Mouse (Mus musculus) midbrain, embryonic 11.5 days (tissue): ENCODE data around the gene Olfr49. TPM values are rescaled to one million over a fixed set of nuclear protein-coding genes. Genes with fewer than 3 reads are reported as not detected.

Experiments
- ATAC-seq: fragments of 200-750 bp; cut with Nextera tagmentation; 2 replicates; pipeline ENCODE4 v1.8.0; 2017; ENCODE audit warnings: moderate TSS enrichment, moderate library complexity; ENCODE audit not compliant: low FRiP score
- DNase-seq: peaks from one replicate; pipeline ENCODE4 v3.0.0; 2015; ENCODE audit warnings: low spot score; ENCODE audit errors: missing footprints
- H3K27ac ChIP-seq: fragments of 300-500 bp; sonication (generic); 2 replicates; pipeline ENCODE4 v1.5.1; 2014; ENCODE audit warnings: low read depth, low read length
- H3K27me3 ChIP-seq: fragments of 300-500 bp; sonication (generic); 2 replicates; pipeline ENCODE4 v1.6.1; 2014; ENCODE audit warnings: mild to moderate bottlenecking, low read length, moderate library complexity, mixed read lengths; ENCODE audit not compliant: control insufficient read depth, insufficient read depth
- H3K36me3 ChIP-seq: fragments of 300-500 bp; sonication (generic); 2 replicates; pipeline ENCODE4 v1.6.1; 2014; ENCODE audit warnings: mild to moderate bottlenecking, low read length, moderate library complexity, mixed read lengths; ENCODE audit not compliant: control insufficient read depth, insufficient read depth
- H3K4me1 ChIP-seq: fragments of 300-500 bp; sonication (generic); 2 replicates; pipeline ENCODE4 v1.6.1; 2014; ENCODE audit warnings: low read length; ENCODE audit not compliant: control insufficient read depth, insufficient read depth
- H3K4me2 ChIP-seq: fragments of 300-500 bp; sonication (generic); 2 replicates; pipeline ENCODE4 v1.6.1; 2014; ENCODE audit warnings: mild to moderate bottlenecking, moderate library complexity
- H3K4me3 ChIP-seq: fragments of 300-500 bp; sonication (generic); 2 replicates; pipeline ENCODE4 v1.5.1; 2014; ENCODE audit warnings: low read depth, low read length
- H3K9ac ChIP-seq: fragments of 300-500 bp; sonication (generic); 2 replicates; pipeline ENCODE4 v1.6.1; 2014; ENCODE audit warnings: low read length
- H3K9me3 ChIP-seq: fragments of 300-500 bp; sonication (generic); 2 replicates; pipeline ENCODE4 v1.6.1; 2016; ENCODE audit warnings: low read length; ENCODE audit not compliant: control insufficient read depth
- WGBS: fragments of 180-500 bp; shearing (Covaris S2); extraction: QIAGEN DNeasy Blood & Tissue Kit; methylation state at CpG from one replicate; pipeline ENCODE4 v1.1.7; 2014; 5-methylcytosine and 5-hydroxymethylcytosine counted together
- polyA plus RNA-seq: library from polyadenylated mRNA; unstranded; fragments of >200 nt; fragmentation: Nextera tagmentation; extraction: Ambion mirVana; gene quantifications from 2 replicates; pipeline ENCODE4 v1.2.1, GENCODE M21; 2014

The Olfr49 gene
- polyA plus RNA-seq, 1 experiment from 2014 or later = not detected

- no peaks in the 10 kb centered on the region for H3K4me1 ChIP-seq
Measured at GRCm38 (mm10) chr14:54311763-54312162, 27.0 kb upstream of the Olfr49 start.

GRCm38 (mm10) chr14:54300676-54301075, 15.9 kb upstream of the Olfr49 start:
- ATAC-seq (no peak), DNase-seq (no peak)
- H3K9me3 ChIP-seq = no peaks in the 10 kb centered on the region
- 91% methylated on average over 3 of the region's 3 CpGs for WGBS
- H3K9ac ChIP-seq = no peak overlapping the region
- H3K4me2 ChIP-seq = no peak overlapping the region
- H3K27ac ChIP-seq = no peak overlapping the region
- H3K27me3 ChIP-seq = no peaks in the 10 kb centered on the region
- no peaks in the 10 kb centered on the region for H3K36me3 ChIP-seq
- no peaks in the 10 kb centered on the region for H3K4me1 ChIP-seq
- no peak overlapping the region for H3K4me3 ChIP-seq

More at GRCm38 (mm10) chr14:54311763-54312162, 27.0 kb upstream of the Olfr49 start:
- DNase-seq (no peak), ATAC-seq (no peak)
- Histone ChIP-seq H3K27me3 (no peaks in the 10 kb centered on the region), H3K27ac (no peak overlapping the region), H3K9me3 (no peaks in the 10 kb centered on the region), H3K4me3 (no peak overlapping the region), H3K36me3 (no peaks in the 10 kb centered on the region), H3K9ac (no peak overlapping the region), H3K4me2 (no peak overlapping the region)
- WGBS = 40% methylated on average over 3 of the region's 3 CpGs

- Histone ChIP-seq H3K4me3 (no peak overlapping the region), H3K4me2 (no peak overlapping the region), H3K4me1 (no peaks in the 10 kb centered on the region), H3K9me3 (no peaks in the 10 kb centered on the region), H3K9ac (no peak overlapping the region), H3K27me3 (no peaks in the 10 kb centered on the region), H3K27ac (no peak overlapping the region), H3K36me3 (no peaks in the 10 kb centered on the region)
- no peak for ATAC-seq
- 83% methylated on average over 5 of the region's 5 CpGs for WGBS
- DNase-seq = no peak
Measured at GRCm38 (mm10) chr14:54300136-54300535, 15.4 kb upstream of the Olfr49 start.

DNA sequence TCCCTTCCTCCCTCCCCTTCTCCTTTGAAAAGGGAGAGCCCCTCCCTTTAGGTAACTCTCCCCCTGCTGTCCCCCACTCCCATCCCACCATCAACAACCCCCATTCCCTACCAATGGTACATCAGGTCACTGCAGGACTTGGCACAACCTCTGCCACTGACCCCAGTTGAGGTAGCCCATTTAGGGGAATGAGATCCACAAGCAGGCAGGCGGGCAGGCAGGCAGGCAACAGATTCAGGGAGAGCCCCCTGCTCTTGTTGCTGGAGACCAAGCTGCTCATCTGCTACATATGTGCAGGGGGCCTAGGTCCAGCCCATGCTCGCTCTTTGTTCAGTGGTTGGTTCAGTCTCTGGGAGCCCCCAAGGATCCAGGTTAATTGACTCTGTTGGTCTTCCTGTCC, 8.3 kb downstream of the Olfr49 start:
- Histone ChIP-seq H3K4me1 (no peaks in the 10 kb centered on the region), H3K36me3 (no peaks in the 10 kb centered on the region), H3K4me3 (no peak overlapping the region), H3K9ac (no peak overlapping the region), H3K4me2 (no peak overlapping the region), H3K27me3 (no peaks in the 10 kb centered on the region), H3K9me3 (no peaks in the 10 kb centered on the region), H3K27ac (no peak overlapping the region)
- WGBS = 83% methylated on average over 2 of the region's 2 CpGs
- ATAC-seq (no peak), DNase-seq (no peak)

GRCm38 (mm10) chr14:54272696-54273095, 12.0 kb downstream of the Olfr49 start:
- WGBS = 94% methylated on average over 3 of the region's 3 CpGs
- no peak overlapping the region for H3K27ac ChIP-seq
- no peak overlapping the region for H3K4me2 ChIP-seq
- DNase-seq = no peak
- no peaks in the 10 kb centered on the region for H3K4me1 ChIP-seq
- H3K4me3 ChIP-seq = no peak overlapping the region
- H3K9ac ChIP-seq = no peak overlapping the region
- H3K36me3 ChIP-seq = no peaks in the 10 kb centered on the region
- H3K9me3 ChIP-seq = no peaks in the 10 kb centered on the region
- ATAC-seq = no peak
- no peaks in the 10 kb centered on the region for H3K27me3 ChIP-seq

- no peak overlapping the region for H3K4me2 ChIP-seq
- 69% methylated on average over 3 of the region's 3 CpGs for WGBS
- no peak for ATAC-seq
- H3K9ac ChIP-seq = no peak overlapping the region
- H3K4me3 ChIP-seq = no peak overlapping the region
- H3K36me3 ChIP-seq = no peaks in the 10 kb centered on the region
- no peak overlapping the region for H3K27ac ChIP-seq
- no peaks in the 10 kb centered on the region for H3K4me1 ChIP-seq
- no peaks in the 10 kb centered on the region for H3K27me3 ChIP-seq
- DNase-seq = no peak
- H3K9me3 ChIP-seq = no peaks in the 10 kb centered on the region
Measured at GRCm38 (mm10) chr14:54271976-54272606, 12.6 kb downstream of the Olfr49 start.

GRCm38 (mm10) chr14:54270413-54270812, 14.3 kb downstream of the Olfr49 start:
- no peak for DNase-seq
- WGBS = 94% methylated on average over 3 of the region's 3 CpGs
- H3K36me3 ChIP-seq = no peaks in the 10 kb centered on the region
- H3K9ac ChIP-seq = no peak overlapping the region
- H3K9me3 ChIP-seq = no peaks in the 10 kb centered on the region
- no peak overlapping the region for H3K4me3 ChIP-seq
- no peaks in the 10 kb centered on the region for H3K27me3 ChIP-seq
- no peak for ATAC-seq
- no peak overlapping the region for H3K27ac ChIP-seq
- H3K4me1 ChIP-seq = no peaks in the 10 kb centered on the region
- no peak overlapping the region for H3K4me2 ChIP-seq

DNA sequence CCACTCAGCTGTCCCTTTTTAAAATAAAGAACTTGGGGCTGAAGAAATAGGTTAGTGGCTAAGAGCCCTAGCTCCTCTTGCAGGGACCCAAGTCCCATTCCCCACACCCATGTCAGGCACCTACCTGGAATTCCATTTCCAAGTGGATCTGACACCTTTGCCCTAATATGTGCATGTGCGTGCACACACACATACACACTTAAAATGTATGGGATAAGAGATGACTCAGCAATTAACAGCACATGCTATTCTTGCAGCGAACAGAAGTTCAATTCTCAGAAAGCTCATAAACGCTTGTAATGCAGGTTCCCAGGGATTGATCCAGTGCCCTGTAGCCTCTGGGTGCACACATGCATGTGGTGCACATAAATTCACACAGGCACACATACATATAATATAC, 15.2 kb downstream of the Olfr49 start:
- no peak overlapping the region for H3K4me2 ChIP-seq
- no peaks in the 10 kb centered on the region for H3K27me3 ChIP-seq
- H3K36me3 ChIP-seq = no peaks in the 10 kb centered on the region
- H3K27ac ChIP-seq = no peak overlapping the region
- DNase-seq = no peak
- no peak overlapping the region for H3K4me3 ChIP-seq
- no peak for ATAC-seq
- 92% methylated on average over 3 of the region's 3 CpGs for WGBS
- H3K9me3 ChIP-seq = no peaks in the 10 kb centered on the region
- H3K4me1 ChIP-seq = no peaks in the 10 kb centered on the region
- no peak overlapping the region for H3K9ac ChIP-seq

GRCm38 (mm10) chr14:54267966-54268365, 16.8 kb downstream of the Olfr49 start:
- H3K4me2 ChIP-seq = no peak overlapping the region
- WGBS = 90% methylated on average over 10 of the region's 10 CpGs
- no peak for ATAC-seq

More at GRCm38 (mm10) chr14:54267966-54268365, 16.8 kb downstream of the Olfr49 start:
- DNase-seq = no peak
- Histone ChIP-seq H3K36me3 (no peaks in the 10 kb centered on the region), H3K27ac (no peak overlapping the region), H3K9ac (no peak overlapping the region), H3K27me3 (no peaks in the 10 kb centered on the region), H3K4me1 (no peaks in the 10 kb centered on the region), H3K9me3 (no peaks in the 10 kb centered on the region), H3K4me3 (no peak overlapping the region)
